Mouse (Mus musculus) forelimb bud, embryonic 11.5 days (tissue): ENCODE measurements at regions not wholly inside any gene's neighbourhood (a gene's known extent, or its start where the extent isn't known, plus 50 kb on each side); places are given as distances from the start of the nearest gene placed in this dataset.
A peak's percentile ranks its signal among the peaks of the same experiment; 100 is the strongest.

ENCODE experiments used
- DNase-seq: peaks from one replicate; pipeline ENCODE4 v3.0.0-alpha.2; 2012; ENCODE audit warnings: low read depth, low spot score

DNA sequence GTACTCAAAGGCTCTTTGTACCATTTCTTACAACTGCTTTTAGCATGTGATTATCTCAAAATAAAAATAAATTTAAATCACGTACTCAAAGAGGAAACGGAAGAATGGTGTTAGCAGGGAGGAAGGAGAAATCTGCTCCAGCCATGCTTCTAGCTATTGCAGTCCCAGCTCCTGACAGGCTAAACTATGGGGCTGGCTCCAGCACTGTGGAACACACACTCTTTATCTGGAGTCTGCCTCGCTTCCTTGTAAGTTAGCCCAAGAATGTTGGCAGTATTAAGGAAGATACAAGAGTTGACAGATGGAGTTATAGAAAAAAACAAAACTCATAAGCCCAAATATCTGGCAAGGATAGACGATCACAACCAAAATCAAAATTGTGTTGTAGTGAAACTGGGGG is 161.5 kb upstream of the AI593442 start:
- DNase-seq = no peak

DNA sequence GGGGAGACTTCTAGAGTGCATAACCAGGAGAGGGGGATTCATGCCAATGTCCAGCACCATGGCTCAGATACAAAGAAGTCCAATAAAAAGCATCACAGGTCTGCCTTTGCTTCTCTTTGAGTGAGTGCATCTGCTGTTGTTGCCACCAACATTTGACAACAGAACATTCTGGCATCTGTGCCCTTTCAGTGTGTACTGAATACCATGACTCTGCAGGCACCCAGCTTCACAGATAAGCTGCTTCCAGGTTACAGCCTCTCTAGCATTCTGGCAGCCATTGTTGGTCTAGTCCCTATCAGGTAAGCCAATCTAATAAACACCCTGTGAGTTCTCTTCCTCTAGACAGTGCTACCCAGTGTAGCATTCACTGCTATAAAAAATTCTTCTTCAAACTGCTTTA is 160.4 kb upstream of the AI593442 start:
- DNase-seq = no peak

- DNase-seq = no peak
Measured at GRCm38 (mm10) chr9:52836151-52836630, 156.6 kb upstream of the AI593442 start.

DNA sequence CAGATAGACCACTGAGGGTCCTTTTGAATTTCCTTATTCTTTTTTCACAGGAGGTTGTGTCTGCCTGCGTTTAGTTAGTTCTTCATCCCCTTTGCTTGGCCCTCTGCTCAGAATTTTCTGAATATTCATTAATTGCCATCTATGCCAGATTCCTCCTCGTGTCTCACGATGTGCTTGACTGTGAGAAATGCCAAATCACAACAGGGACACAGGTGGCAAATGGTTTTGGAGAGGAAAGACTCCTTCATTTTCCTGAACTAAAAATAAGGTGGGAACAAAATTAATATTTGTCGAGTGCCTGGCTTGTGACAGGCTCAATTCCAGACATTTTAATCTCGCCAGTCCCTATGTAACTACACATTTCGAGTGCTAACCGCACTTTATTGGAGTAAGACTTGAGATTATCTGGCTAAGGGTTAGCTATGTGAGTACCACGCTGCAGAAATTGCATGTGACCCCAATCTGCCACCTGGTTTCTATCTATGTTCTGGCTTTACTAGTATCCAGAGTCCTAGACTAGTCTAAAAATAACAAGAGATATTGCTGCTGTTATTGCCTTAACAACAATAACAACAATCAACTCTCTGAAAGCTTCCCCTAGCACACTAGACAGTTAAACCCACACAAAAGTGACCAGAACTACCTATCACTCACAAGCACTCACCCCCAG is 156.0 kb upstream of the AI593442 start:
- DNase-seq = no peak

DNA sequence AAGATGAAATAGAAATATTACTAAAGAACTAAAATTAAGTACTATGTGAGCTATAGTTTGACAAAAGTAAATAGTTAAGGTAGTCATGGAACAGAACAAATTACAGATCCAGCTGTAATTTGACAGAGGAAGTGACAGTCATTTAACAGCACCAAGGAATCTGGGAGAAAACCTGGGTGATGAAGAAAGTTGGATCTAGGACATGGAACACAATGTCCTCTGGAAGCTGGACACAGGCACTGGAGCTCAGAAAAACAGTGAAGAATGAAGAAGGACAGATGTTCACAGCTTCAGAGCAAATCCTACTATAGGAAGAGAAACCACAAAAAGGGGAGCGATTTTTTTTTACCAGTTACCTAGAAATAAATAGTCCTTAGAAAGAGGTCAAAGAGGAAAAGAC is 147.2 kb upstream of the AI593442 start:
- DNase-seq = no peak

- no peak for DNase-seq
Measured at GRCm38 (mm10) chr9:52816309-52816708, 136.7 kb upstream of the AI593442 start.

DNA sequence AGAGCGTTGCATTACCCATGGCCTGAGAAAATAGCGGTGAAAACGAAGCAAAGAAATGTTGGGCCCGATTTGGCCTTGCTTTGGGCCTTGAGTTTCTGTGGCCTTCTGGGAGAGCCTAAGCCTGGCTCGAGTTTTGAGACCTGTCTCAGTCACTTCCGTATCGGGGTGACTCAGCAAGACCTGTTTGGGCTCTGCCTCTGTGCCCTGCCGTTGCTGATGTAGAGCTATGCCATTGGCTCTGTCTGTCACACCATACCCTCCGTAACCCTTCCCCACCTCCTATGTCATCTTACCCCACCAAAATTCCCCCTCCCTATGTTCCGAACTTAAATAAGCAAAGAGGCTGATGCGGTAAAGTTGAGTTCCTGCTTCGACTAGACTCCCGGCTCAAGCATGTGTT is 123.4 kb upstream of the AI593442 start:
- no peak for DNase-seq

DNA sequence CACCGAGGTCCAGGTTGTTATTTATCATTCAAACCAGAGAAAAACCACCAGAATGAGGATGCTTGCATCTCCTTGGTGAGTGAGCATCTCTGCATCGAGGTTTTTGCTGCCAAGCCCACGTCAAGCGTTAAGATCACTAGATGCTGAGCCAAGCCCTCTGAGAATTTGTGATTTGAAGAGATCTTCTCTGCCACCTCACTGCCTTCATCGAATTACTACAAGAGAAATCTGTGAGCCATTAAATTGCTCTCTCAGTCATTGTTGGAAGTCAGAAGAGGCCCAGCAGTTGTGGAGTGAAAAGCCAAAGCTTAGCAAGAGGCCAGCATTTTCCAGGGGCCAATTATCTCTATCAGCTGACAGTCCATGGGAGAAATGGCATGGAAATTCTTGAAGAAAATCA is 122.2 kb upstream of the AI593442 start:
- DNase-seq = no peak

- DNase-seq = no peak
Measured at GRCm38 (mm10) chr9:52800476-52800875, 120.9 kb upstream of the AI593442 start.

DNA sequence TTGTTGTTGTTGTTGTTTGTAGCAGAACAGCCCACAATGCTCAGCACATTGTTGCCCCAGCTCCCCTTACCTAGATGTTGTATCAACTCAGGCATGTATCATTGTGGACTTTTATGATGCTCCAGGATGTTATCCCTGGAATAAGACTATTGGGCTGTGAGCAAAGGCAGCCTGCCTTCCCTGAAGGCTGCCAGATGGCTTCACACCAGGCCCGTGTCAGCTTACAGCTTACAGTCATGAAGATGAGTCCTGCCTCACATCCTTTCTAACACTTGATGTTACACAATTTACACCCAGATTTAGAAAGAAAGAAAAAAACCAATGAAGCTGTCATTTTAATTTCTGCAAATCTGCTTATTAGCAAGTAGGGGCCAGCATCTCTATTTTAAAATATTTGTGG is 113.0 kb upstream of the AI593442 start:
- DNase-seq = no peak

- DNase-seq = no peak
Measured at GRCm38 (mm10) chr9:52782520-52782919, 102.9 kb upstream of the AI593442 start.

- peak; percentile 60 for DNase-seq
Measured at GRCm38 (mm10) chr9:52776542-52776941, 97.0 kb upstream of the AI593442 start.

DNA sequence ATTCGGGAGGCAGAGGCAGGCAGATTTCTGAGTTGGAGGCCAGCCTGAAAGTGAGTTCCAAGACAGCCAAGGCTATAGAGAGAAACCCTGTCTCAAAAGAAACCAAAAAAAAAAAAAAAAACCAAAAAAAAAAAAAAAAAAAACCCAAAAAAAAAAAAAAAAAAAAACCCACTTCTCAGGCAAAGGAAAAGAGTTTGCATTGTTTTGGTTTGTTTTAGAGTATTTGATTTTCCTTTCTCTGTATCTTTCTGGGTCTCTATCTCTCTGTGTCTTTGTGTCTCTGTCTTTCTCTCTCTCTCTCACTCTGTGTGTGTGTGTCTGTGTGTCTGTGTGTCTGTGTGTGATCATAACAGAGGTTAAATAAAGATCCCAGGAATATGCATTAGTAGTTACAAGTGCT is 95.7 kb upstream of the AI593442 start:
- DNase-seq = no peak

GRCm38 (mm10) chr9:52768056-52768455 is 88.5 kb upstream of the AI593442 start:
- DNase-seq = no peak

GRCm38 (mm10) chr9:52765809-52766208 is 86.2 kb upstream of the AI593442 start:
- no peak for DNase-seq

DNA sequence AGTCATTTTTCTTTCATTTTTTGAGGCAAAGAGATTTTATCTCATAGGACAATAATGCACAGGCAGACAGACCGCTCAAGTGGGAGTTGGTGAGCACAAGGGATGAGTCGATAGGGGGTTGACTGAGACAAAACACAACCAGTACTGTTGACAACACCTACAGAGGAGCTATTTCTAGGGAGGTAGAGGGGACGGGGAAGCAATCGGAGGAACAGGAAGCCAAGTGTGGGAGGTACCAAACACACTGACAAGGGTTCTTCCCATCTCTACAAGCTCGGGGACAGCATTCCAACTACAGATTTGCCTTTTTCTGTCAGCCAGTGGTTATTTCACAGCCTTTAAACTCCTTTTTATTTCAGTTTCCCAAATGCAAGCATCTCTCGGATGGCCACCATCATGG is 83.3 kb upstream of the AI593442 start:
- no peak for DNase-seq

DNA sequence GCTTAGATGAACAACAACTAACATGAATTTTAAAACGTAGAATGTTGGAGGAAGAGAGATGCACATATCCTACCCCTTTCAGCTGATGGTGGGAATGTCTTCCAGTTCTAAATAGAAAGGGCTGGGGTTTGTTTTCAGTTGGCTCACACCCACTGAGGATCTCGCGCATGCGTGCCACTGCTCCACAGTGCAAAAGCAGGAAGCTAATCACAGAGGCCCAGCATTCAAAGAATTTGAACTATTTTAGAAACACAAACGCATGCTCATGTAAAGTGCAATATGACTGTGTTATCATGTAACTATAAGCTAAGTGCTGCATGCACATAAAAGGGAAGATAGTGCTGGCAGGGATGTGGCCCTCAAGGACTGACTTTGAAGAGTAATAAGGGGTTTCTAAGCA is 81.7 kb upstream of the AI593442 start:
- no peak for DNase-seq

GRCm38 (mm10) chr9:52748366-52748765 is 68.8 kb upstream of the AI593442 start:
- no peak for DNase-seq

DNA sequence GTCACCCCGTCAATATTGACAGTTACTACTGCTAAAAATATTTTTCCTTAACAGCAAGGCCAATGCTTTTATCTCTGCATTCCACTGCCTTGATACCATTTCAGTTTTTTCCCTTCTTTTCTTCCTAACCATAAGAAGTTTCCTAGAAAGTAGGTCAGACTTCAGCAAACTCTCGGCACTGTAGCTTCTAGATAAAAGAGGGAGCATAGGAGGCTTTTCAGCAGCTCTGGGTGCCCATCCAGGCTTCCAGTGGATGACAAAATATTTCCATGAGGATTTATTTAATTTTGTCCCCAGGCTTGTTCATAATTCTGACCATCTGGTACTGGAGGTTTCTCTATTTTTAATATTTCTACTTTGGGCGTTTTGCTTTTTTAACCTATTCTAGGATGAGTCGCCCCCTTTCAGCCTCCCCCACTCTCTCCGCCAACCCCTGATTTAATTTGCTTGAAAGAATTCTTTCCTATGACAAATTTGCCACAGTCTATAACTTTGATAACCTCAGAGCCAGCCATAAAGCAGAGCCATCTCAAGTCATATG is 59.0 kb upstream of the AI593442 start:
- no peak for DNase-seq
